Mouse (Mus musculus): ENCODE measurements around the gene Rac3. TPM values are rescaled to one million over a fixed set of nuclear protein-coding genes. Genes with fewer than 3 reads are reported as not detected.
A peak's percentile ranks its signal among the peaks of the same experiment; 100 is the strongest.
"Not testable (repeated sequence)": the region's sequence is repeated elsewhere in the genome, so short reads cannot be mapped to it uniquely, and the experiment has no call there.

Rac3 gene
- polyA plus RNA-seq, 1 experiment, result 16.6 TPM

- H3K4me1 ChIP-seq (ENCODE audit: control insufficient read depth, insufficient read depth, low read length), result no peaks in the 10 kb centered on the region
- H3K27me3 ChIP-seq (ENCODE audit: control insufficient read depth, insufficient read depth, low read length, poor library complexity, severe bottlenecking), result no peaks in the 10 kb centered on the region
- no peak overlapping the region for H3K27ac ChIP-seq (ENCODE audit: insufficient read depth, low read length)
- TF ChIP-seq EP300 (IDR thresholded peaks at IDR 0.05; ENCODE audit: insufficient read depth, low read depth, low read length) (no peak), CTCF (IDR thresholded peaks at IDR 0.05; ENCODE audit: low read depth, low read length) (peak; percentile 87)
- H3K4me3 ChIP-seq (ENCODE audit: low read depth, low read length), result no peak overlapping the region
- no peaks in the 10 kb centered on the region for H3K36me3 ChIP-seq (ENCODE audit: control insufficient read depth, insufficient read depth, low read length, poor library complexity, severe bottlenecking)
- H3K9me3 ChIP-seq (replicated peaks; ENCODE audit: control insufficient read depth, insufficient read depth, low read length, poor library complexity, severe bottlenecking), result no peaks in the 10 kb centered on the region
- no peak overlapping the region for H3K9ac ChIP-seq (ENCODE audit: low read depth, poor library complexity, severe bottlenecking)
These were observed 28.2 kb downstream of the Rac3 start for GRCm38 (mm10) chr11:120749430-120749829.

GRCm38 (mm10) chr11:120751606-120752005 lies 30.3 kb downstream of the Rac3 start:
- TF ChIP-seq EP300 (IDR thresholded peaks at IDR 0.05; ENCODE audit: insufficient read depth, low read depth, low read length), result no peak
- TF ChIP-seq POLR2A (IDR thresholded peaks at IDR 0.05; ENCODE audit: insufficient read depth, low read length), result no peak
- TF ChIP-seq CTCF (IDR thresholded peaks at IDR 0.05; ENCODE audit: low read depth, low read length), result no peak
- no peak overlapping the region for H3K9ac ChIP-seq (ENCODE audit: low read depth, poor library complexity, severe bottlenecking)
- H3K4me3 ChIP-seq (ENCODE audit: low read depth, low read length), result no peak overlapping the region
- H3K27me3 ChIP-seq (ENCODE audit: control insufficient read depth, insufficient read depth, low read length, poor library complexity, severe bottlenecking), result no peaks in the 10 kb centered on the region
- H3K4me1 ChIP-seq (ENCODE audit: control insufficient read depth, insufficient read depth, low read length), result no peaks in the 10 kb centered on the region
- H3K36me3 ChIP-seq (ENCODE audit: control insufficient read depth, insufficient read depth, low read length, poor library complexity, severe bottlenecking), result no peaks in the 10 kb centered on the region
- H3K9me3 ChIP-seq (replicated peaks; ENCODE audit: control insufficient read depth, insufficient read depth, low read length, poor library complexity, severe bottlenecking), result peaks cover under 1% of the 10 kb centered on the region; the same call in 1 of the 2 replicates
- no peak overlapping the region for H3K27ac ChIP-seq (ENCODE audit: insufficient read depth, low read length)

GRCm38 (mm10) chr11:120760236-120760635 lies 39.0 kb downstream of the Rac3 start:
- Histone ChIP-seq H3K9ac (ENCODE audit: low read depth, poor library complexity, severe bottlenecking) (no peak overlapping the region), H3K36me3 (ENCODE audit: control insufficient read depth, insufficient read depth, low read length, poor library complexity, severe bottlenecking) (no peaks in the 10 kb centered on the region), H3K4me3 (ENCODE audit: low read depth, low read length) (no peak overlapping the region), H3K9me3 (replicated peaks; ENCODE audit: control insufficient read depth, insufficient read depth, low read length, poor library complexity, severe bottlenecking) (peaks cover 19% of the 10 kb centered on the region), H3K27me3 (ENCODE audit: control insufficient read depth, insufficient read depth, low read length, poor library complexity, severe bottlenecking) (no peaks in the 10 kb centered on the region), H3K27ac (ENCODE audit: insufficient read depth, low read length) (no peak overlapping the region), H3K4me1 (ENCODE audit: control insufficient read depth, insufficient read depth, low read length) (peaks cover 2% of the 10 kb centered on the region)
- TF ChIP-seq CTCF (IDR thresholded peaks at IDR 0.05; ENCODE audit: low read depth, low read length), result no peak
- TF ChIP-seq POLR2A (IDR thresholded peaks at IDR 0.05; ENCODE audit: insufficient read depth, low read length), result no peak
- no peak for TF ChIP-seq EP300 (IDR thresholded peaks at IDR 0.05; ENCODE audit: insufficient read depth, low read depth, low read length)

GRCm38 (mm10) chr11:120761811-120762671 lies 40.8 kb downstream of the Rac3 start:
- no peak overlapping the region for H3K9ac ChIP-seq (ENCODE audit: low read depth, poor library complexity, severe bottlenecking)
- no peak overlapping the region for H3K4me3 ChIP-seq (ENCODE audit: low read depth, low read length)
- H3K36me3 ChIP-seq (ENCODE audit: control insufficient read depth, insufficient read depth, low read length, poor library complexity, severe bottlenecking), result no peaks in the 10 kb centered on the region
- H3K4me1 ChIP-seq (ENCODE audit: control insufficient read depth, insufficient read depth, low read length), result peaks cover 2% of the 10 kb centered on the region
- no peak overlapping the region for H3K27ac ChIP-seq (ENCODE audit: insufficient read depth, low read length)
- TF ChIP-seq POLR2A (IDR thresholded peaks at IDR 0.05; ENCODE audit: insufficient read depth, low read length), result no peak
- no peak for TF ChIP-seq EP300 (IDR thresholded peaks at IDR 0.05; ENCODE audit: insufficient read depth, low read depth, low read length)
- no peak for TF ChIP-seq CTCF (IDR thresholded peaks at IDR 0.05; ENCODE audit: low read depth, low read length)
- H3K9me3 ChIP-seq (replicated peaks; ENCODE audit: control insufficient read depth, insufficient read depth, low read length, poor library complexity, severe bottlenecking), result peaks cover 14% of the 10 kb centered on the region
- H3K27me3 ChIP-seq (ENCODE audit: control insufficient read depth, insufficient read depth, low read length, poor library complexity, severe bottlenecking), result no peaks in the 10 kb centered on the region

GRCm38 (mm10) chr11:120762672-120763041 lies 41.4 kb downstream of the Rac3 start, which contains the start of gene Hmga1b:
TSS of gene Hmga1b (plus strand) at chr11:120762794.
- not testable (repeated sequence) for H3K4me1 ChIP-seq (ENCODE audit: control insufficient read depth, insufficient read depth, low read length); H3K9ac ChIP-seq (ENCODE audit: low read depth, poor library complexity, severe bottlenecking); H3K36me3 ChIP-seq (ENCODE audit: control insufficient read depth, insufficient read depth, low read length, poor library complexity, severe bottlenecking); H3K27ac ChIP-seq (ENCODE audit: insufficient read depth, low read length); H3K27me3 ChIP-seq (ENCODE audit: control insufficient read depth, insufficient read depth, low read length, poor library complexity, severe bottlenecking)
- Histone ChIP-seq H3K4me3 (ENCODE audit: low read depth, low read length) (peak within 1 kb of the TSS; percentile 39), H3K9me3 (replicated peaks; ENCODE audit: control insufficient read depth, insufficient read depth, low read length, poor library complexity, severe bottlenecking) (peaks cover 12% of the 10 kb centered on the region)

GRCm38 (mm10) chr11:120763121-120763999 lies 42.1 kb downstream of the Rac3 start:
- peak overlapping the region; percentile 39 for H3K4me3 ChIP-seq (ENCODE audit: low read depth, low read length)
- H3K9me3 ChIP-seq (replicated peaks; ENCODE audit: control insufficient read depth, insufficient read depth, low read length, poor library complexity, severe bottlenecking); H3K9ac ChIP-seq (ENCODE audit: low read depth, poor library complexity, severe bottlenecking); H3K27ac ChIP-seq (ENCODE audit: insufficient read depth, low read length); H3K36me3 ChIP-seq (ENCODE audit: control insufficient read depth, insufficient read depth, low read length, poor library complexity, severe bottlenecking); H3K27me3 ChIP-seq (ENCODE audit: control insufficient read depth, insufficient read depth, low read length, poor library complexity, severe bottlenecking); H3K4me1 ChIP-seq (ENCODE audit: control insufficient read depth, insufficient read depth, low read length): not testable (repeated sequence)

GRCm38 (mm10) chr11:120767023-120767422 lies 45.8 kb downstream of the Rac3 start:
- H3K9me3 ChIP-seq (replicated peaks; ENCODE audit: control insufficient read depth, insufficient read depth, low read length, poor library complexity, severe bottlenecking); H3K9ac ChIP-seq (ENCODE audit: low read depth, poor library complexity, severe bottlenecking); H3K4me3 ChIP-seq (ENCODE audit: low read depth, low read length); H3K27me3 ChIP-seq (ENCODE audit: control insufficient read depth, insufficient read depth, low read length, poor library complexity, severe bottlenecking); H3K4me1 ChIP-seq (ENCODE audit: control insufficient read depth, insufficient read depth, low read length); H3K36me3 ChIP-seq (ENCODE audit: control insufficient read depth, insufficient read depth, low read length, poor library complexity, severe bottlenecking); H3K27ac ChIP-seq (ENCODE audit: insufficient read depth, low read length): not testable (repeated sequence)
